Mouse (Mus musculus) embryonic facial prominence, embryonic 13.5 days (tissue): Measurements from ENCODE around the gene Tm6sf2. TPM values are rescaled to one million over a fixed set of nuclear protein-coding genes. Genes with fewer than 3 reads are reported as not detected.

Experiments
- ATAC-seq: fragments of 200-750 bp; cut with Nextera tagmentation; 2 replicates; pipeline ENCODE4 v1.8.0; 2017; ENCODE audit warnings: low read depth; ENCODE audit not compliant: insufficient number of reproducible peaks, insufficient read depth, low FRiP score, low TSS enrichment
- H3K27ac ChIP-seq: fragments of 300-500 bp; sonication (generic); 2 replicates; pipeline ENCODE4 v1.5.1; 2015; ENCODE audit warnings: moderate library complexity, mild to moderate bottlenecking, inconsistent platforms
- H3K27me3 ChIP-seq: fragments of 300-500 bp; sonication (generic); 2 replicates; pipeline ENCODE4 v1.6.1; 2015; ENCODE audit warnings: mild to moderate bottlenecking, inconsistent platforms
- H3K36me3 ChIP-seq: fragments of 300-500 bp; sonication (generic); 2 replicates; pipeline ENCODE4 v1.6.1; 2015; ENCODE audit warnings: mild to moderate bottlenecking, inconsistent platforms
- H3K4me1 ChIP-seq: fragments of 300-500 bp; sonication (generic); 2 replicates; pipeline ENCODE4 v1.6.1; 2015; ENCODE audit warnings: inconsistent platforms
- H3K4me2 ChIP-seq: fragments of 300-500 bp; sonication (generic); 2 replicates; pipeline ENCODE4 v1.6.1; 2015; ENCODE audit warnings: moderate library complexity, mild to moderate bottlenecking, inconsistent platforms
- H3K4me3 ChIP-seq: fragments of 300-500 bp; sonication (generic); 2 replicates; pipeline ENCODE4 v1.5.1; 2015; ENCODE audit warnings: mild to moderate bottlenecking, inconsistent platforms
- H3K9ac ChIP-seq: fragments of 300-500 bp; sonication (generic); 2 replicates; pipeline ENCODE4 v1.6.1; 2015; ENCODE audit warnings: mild to moderate bottlenecking, inconsistent platforms
- H3K9me3 ChIP-seq: fragments of 300-500 bp; sonication (generic); 2 replicates; pipeline ENCODE4 v1.6.1; 2016; ENCODE audit warnings: inconsistent platforms
- WGBS: fragments of 180-500 bp; shearing (Covaris S2); methylation state at CpG from one replicate; pipeline ENCODE4 v1.1.7; 2015; ENCODE audit warnings: mixed read lengths; 5-methylcytosine and 5-hydroxymethylcytosine counted together
- polyA plus RNA-seq: library from polyadenylated mRNA; unstranded; fragments of >200 nt; fragmentation: Nextera tagmentation; extraction: Ambion mirVana; gene quantifications from 2 replicates; pipeline ENCODE4 v1.2.1, GENCODE M21; 2015

Gene Tm6sf2
- polyA plus RNA-seq, 1 experiment from 2014 or later = 0.76 TPM

GRCm38 (mm10) chr8:70099276-70099675 is 26.6 kb downstream of the Tm6sf2 start:
- no peaks in the 10 kb centered on the region for H3K36me3 ChIP-seq
- H3K9ac ChIP-seq = no peak overlapping the region
- ATAC-seq = no peak
- 76% methylated on average over 8 of the region's 8 CpGs for WGBS
- H3K4me2 ChIP-seq = no peak overlapping the region
- peaks cover 11% of the 10 kb centered on the region for H3K27me3 ChIP-seq
- no peak overlapping the region for H3K4me3 ChIP-seq
- H3K9me3 ChIP-seq = no peaks in the 10 kb centered on the region; the same call in 1 of the 2 replicates
- no peak overlapping the region for H3K27ac ChIP-seq
- no peaks in the 10 kb centered on the region for H3K4me1 ChIP-seq

- H3K27ac ChIP-seq = no peak overlapping the region
- 83% methylated on average over 8 of the region's 8 CpGs for WGBS
- no peaks in the 10 kb centered on the region for H3K36me3 ChIP-seq
- H3K4me2 ChIP-seq = no peak overlapping the region
- no peak for ATAC-seq
- H3K9me3 ChIP-seq = no peaks in the 10 kb centered on the region; the same call in 1 of the 2 replicates
- H3K9ac ChIP-seq = no peak overlapping the region
- no peak overlapping the region for H3K4me3 ChIP-seq
- H3K4me1 ChIP-seq = no peaks in the 10 kb centered on the region
- H3K27me3 ChIP-seq = peaks cover 11% of the 10 kb centered on the region
Observed at GRCm38 (mm10) chr8:70100241-70100640, 27.5 kb downstream of the Tm6sf2 start.

GRCm38 (mm10) chr8:70104506-70104905 is 31.8 kb downstream of the Tm6sf2 start:
- no peak overlapping the region for H3K9ac ChIP-seq
- ATAC-seq = no peak
- no peaks in the 10 kb centered on the region for H3K4me1 ChIP-seq

GRCm38 (mm10) chr8:70104922-70105321 is 32.2 kb downstream of the Tm6sf2 start:
- Histone ChIP-seq H3K27me3 (peaks cover 30% of the 10 kb centered on the region), H3K4me3 (no peak overlapping the region), H3K4me1 (no peaks in the 10 kb centered on the region), H3K27ac (no peak overlapping the region), H3K36me3 (no peaks in the 10 kb centered on the region), H3K9me3 (no peaks in the 10 kb centered on the region), H3K4me2 (no peak overlapping the region), H3K9ac (no peak overlapping the region)
- ATAC-seq = no peak
- 75% methylated on average over 7 of the region's 7 CpGs for WGBS

More at GRCm38 (mm10) chr8:70104506-70104905, 31.8 kb downstream of the Tm6sf2 start:
- Histone ChIP-seq H3K9me3 (no peaks in the 10 kb centered on the region), H3K27me3 (peaks cover 26% of the 10 kb centered on the region), H3K4me3 (no peak overlapping the region), H3K27ac (no peak overlapping the region), H3K36me3 (no peaks in the 10 kb centered on the region), H3K4me2 (no peak overlapping the region)
- 20% methylated on average over 6 of the region's 6 CpGs for WGBS

GRCm38 (mm10) chr8:70110451-70110850 is 37.7 kb downstream of the Tm6sf2 start:
- H3K27me3 ChIP-seq = peaks cover 86% of the 10 kb centered on the region
- WGBS = 73% methylated on average over 2 of the region's 2 CpGs
- no peak for ATAC-seq

GRCm38 (mm10) chr8:70111192-70111795 is 38.6 kb downstream of the Tm6sf2 start:
- Histone ChIP-seq H3K9me3 (no peaks in the 10 kb centered on the region), H3K27me3 (peaks cover 91% of the 10 kb centered on the region), H3K36me3 (no peaks in the 10 kb centered on the region), H3K4me2 (peak overlapping the region; percentile 27), H3K4me3 (peak overlapping the region; percentile 17), H3K4me1 (peaks cover 12% of the 10 kb centered on the region), H3K9ac (no peak overlapping the region), H3K27ac (no peak overlapping the region)
- WGBS = 43% methylated on average over 23 of the region's 23 CpGs
- no peak for ATAC-seq

More at GRCm38 (mm10) chr8:70110451-70110850, 37.7 kb downstream of the Tm6sf2 start:
- Histone ChIP-seq H3K36me3 (no peaks in the 10 kb centered on the region), H3K4me1 (peaks cover 12% of the 10 kb centered on the region), H3K27ac (no peak overlapping the region), H3K4me3 (no peak overlapping the region), H3K4me2 (no peak overlapping the region), H3K9ac (no peak overlapping the region), H3K9me3 (no peaks in the 10 kb centered on the region)

GRCm38 (mm10) chr8:70112401-70113016 is 39.8 kb downstream of the Tm6sf2 start:
- Histone ChIP-seq H3K9me3 (no peaks in the 10 kb centered on the region), H3K4me2 (no peak overlapping the region), H3K9ac (no peak overlapping the region), H3K4me3 (no peak overlapping the region; the same call in 1 of the 2 replicates), H3K27ac (no peak overlapping the region), H3K4me1 (peaks cover 12% of the 10 kb centered on the region), H3K36me3 (no peaks in the 10 kb centered on the region), H3K27me3 (peaks cover 99% of the 10 kb centered on the region)
- ATAC-seq = no peak
- WGBS = 8% methylated on average over 43 of the region's 43 CpGs

- no peaks in the 10 kb centered on the region for H3K36me3 ChIP-seq
- H3K9me3 ChIP-seq = no peaks in the 10 kb centered on the region
- H3K9ac ChIP-seq = no peak overlapping the region
- peaks cover 12% of the 10 kb centered on the region for H3K4me1 ChIP-seq
- H3K4me2 ChIP-seq = no peak overlapping the region
- H3K27me3 ChIP-seq = peaks cover 100% of the 10 kb centered on the region
- 16% methylated on average over 6 of the region's 6 CpGs for WGBS
- ATAC-seq = no peak
- no peak overlapping the region for H3K27ac ChIP-seq
- H3K4me3 ChIP-seq = no peak overlapping the region
Observed at GRCm38 (mm10) chr8:70114488-70114887, 41.8 kb downstream of the Tm6sf2 start.

GRCm38 (mm10) chr8:70114892-70115291 is 42.2 kb downstream of the Tm6sf2 start:
- Histone ChIP-seq H3K27ac (no peak overlapping the region), H3K9ac (no peak overlapping the region), H3K9me3 (no peaks in the 10 kb centered on the region), H3K36me3 (no peaks in the 10 kb centered on the region), H3K4me3 (no peak overlapping the region), H3K4me1 (peaks cover 12% of the 10 kb centered on the region), H3K27me3 (peaks cover 100% of the 10 kb centered on the region), H3K4me2 (no peak overlapping the region)
- no peak for ATAC-seq
- 69% methylated on average over 13 of the region's 13 CpGs for WGBS

- no peak overlapping the region for H3K9ac ChIP-seq
- H3K27ac ChIP-seq = no peak overlapping the region
- H3K27me3 ChIP-seq = peaks cover 95% of the 10 kb centered on the region
- H3K9me3 ChIP-seq = no peaks in the 10 kb centered on the region
- ATAC-seq = no peak
- H3K36me3 ChIP-seq = no peaks in the 10 kb centered on the region
- H3K4me3 ChIP-seq = no peak overlapping the region
- H3K4me1 ChIP-seq = peaks cover 7% of the 10 kb centered on the region
- WGBS = 7% methylated on average over 9 of the region's 9 CpGs
- no peak overlapping the region for H3K4me2 ChIP-seq
Observed at GRCm38 (mm10) chr8:70117611-70118010, 44.9 kb downstream of the Tm6sf2 start.

- H3K36me3 ChIP-seq = no peaks in the 10 kb centered on the region
- peaks cover 83% of the 10 kb centered on the region for H3K27me3 ChIP-seq
- WGBS = 9% methylated on average over 17 of the region's 17 CpGs
- no peak overlapping the region for H3K9ac ChIP-seq
- peak overlapping the region; percentile 7; the same call in 1 of the 2 replicates for H3K4me2 ChIP-seq
- no peak overlapping the region for H3K27ac ChIP-seq
- ATAC-seq = no peak
- H3K4me1 ChIP-seq = 0 out of 2 replicates have a peak, but pooled peaks cover 6% of the 10 kb centered on the region
- H3K4me3 ChIP-seq = peak overlapping the region; percentile 1; the same call in 1 of the 2 replicates
- no peaks in the 10 kb centered on the region for H3K9me3 ChIP-seq
Observed at GRCm38 (mm10) chr8:70118726-70119700, 46.3 kb downstream of the Tm6sf2 start.
